Mouse (Mus musculus) neural tube, embryonic 12.5 days (tissue): ENCODE data around the gene Tmem39b. TPM values are rescaled to one million over a fixed set of nuclear protein-coding genes. Genes with fewer than 3 reads are reported as not detected.
A peak's percentile ranks its signal among the peaks of the same experiment; 100 is the strongest.
"Not testable (repeated sequence)": the region's sequence is repeated elsewhere in the genome, so short reads cannot be mapped to it uniquely, and the experiment has no call there.

Experiments
- ATAC-seq: fragments of 200-750 bp; cut with Nextera tagmentation; 2 replicates; pipeline ENCODE4 v1.8.0; 2017; ENCODE audit warnings: low read depth, mild to moderate bottlenecking, moderate TSS enrichment, moderate library complexity; ENCODE audit not compliant: low FRiP score
- H3K27ac ChIP-seq: fragments of 300-500 bp; sonication (generic); 2 replicates; pipeline ENCODE4 v1.5.1; 2016
- H3K27me3 ChIP-seq: fragments of 300-500 bp; sonication (generic); replicated peaks from 2 replicates; pipeline ENCODE4 v1.6.1; 2016; ENCODE audit warnings: mild to moderate bottlenecking
- H3K36me3 ChIP-seq: fragments of 300-500 bp; sonication (generic); 2 replicates; pipeline ENCODE4 v1.6.1; 2016; ENCODE audit warnings: mild to moderate bottlenecking
- H3K4me1 ChIP-seq: fragments of 300-500 bp; sonication (generic); 2 replicates; pipeline ENCODE4 v1.6.1; 2016
- H3K4me2 ChIP-seq: fragments of 300-500 bp; sonication (generic); replicated peaks from 2 replicates; pipeline ENCODE4 v1.6.1; 2016; ENCODE audit warnings: mild to moderate bottlenecking
- H3K4me3 ChIP-seq: fragments of 300-500 bp; sonication (generic); 2 replicates; pipeline ENCODE4 v1.5.1; 2016
- H3K9ac ChIP-seq: fragments of 300-500 bp; sonication (generic); 2 replicates; pipeline ENCODE4 v1.6.1; 2016; ENCODE audit warnings: mild to moderate bottlenecking
- H3K9me3 ChIP-seq: fragments of 300-500 bp; sonication (generic); 2 replicates; pipeline ENCODE4 v1.6.1; 2016; ENCODE audit warnings: mild to moderate bottlenecking
- WGBS: fragments of 180-500 bp; shearing (Covaris S2); methylation state at CpG from one replicate; pipeline ENCODE4 v1.1.7; 2016; 5-methylcytosine and 5-hydroxymethylcytosine counted together
- polyA plus RNA-seq: library from polyadenylated mRNA; unstranded; fragments of >200 nt; fragmentation: Nextera tagmentation; extraction: Ambion mirVana; gene quantifications from 2 replicates; pipeline ENCODE4 v1.2.1, GENCODE M21; 2016

The Tmem39b gene
- polyA plus RNA-seq, 1 experiment from 2014 or later, result 16.8 TPM

DNA sequence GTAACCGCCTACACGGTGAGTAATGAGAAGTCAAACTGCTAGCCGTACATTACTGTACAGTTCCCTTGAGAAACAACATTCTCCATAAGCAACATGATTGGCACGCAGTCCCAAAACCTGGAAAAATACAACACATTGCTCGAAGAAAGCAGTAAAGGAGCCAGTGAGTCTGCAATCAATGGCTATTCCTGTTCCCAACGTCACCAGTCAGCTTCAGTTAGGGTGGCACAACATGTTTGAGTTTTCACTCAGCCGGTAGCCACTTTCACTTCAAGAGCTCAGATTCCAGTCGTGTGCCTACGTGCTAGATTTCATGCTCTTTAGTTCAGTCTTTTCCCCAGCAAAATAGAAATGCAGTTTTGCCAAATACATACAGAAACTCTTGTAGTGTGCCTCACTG, 19.7 kb upstream of the Tmem39b start:
- no peak overlapping the region for H3K4me3 ChIP-seq
- WGBS, result 93% methylated on average over 9 of the region's 9 CpGs
- no peaks in the 10 kb centered on the region for H3K27me3 ChIP-seq
- H3K9ac ChIP-seq, result no peak overlapping the region
- no peak overlapping the region for H3K4me2 ChIP-seq
- H3K4me1 ChIP-seq, result no peaks in the 10 kb centered on the region
- H3K27ac ChIP-seq, result no peak overlapping the region
- peaks cover 83% of the 10 kb centered on the region for H3K36me3 ChIP-seq
- no peak for ATAC-seq
- no peaks in the 10 kb centered on the region for H3K9me3 ChIP-seq

- peak overlapping the region; percentile 66 for H3K27ac ChIP-seq
- peaks cover 11% of the 10 kb centered on the region for H3K4me1 ChIP-seq
- WGBS, result 62% methylated on average over 8 of the region's 8 CpGs
- H3K9ac ChIP-seq, result no peak overlapping the region
- H3K36me3 ChIP-seq, result peaks cover 87% of the 10 kb centered on the region
- H3K4me3 ChIP-seq, result no peak overlapping the region
- H3K27me3 ChIP-seq, result no peaks in the 10 kb centered on the region
- no peaks in the 10 kb centered on the region for H3K9me3 ChIP-seq
- no peak; the same call in 1 of the 2 replicates for ATAC-seq
- H3K4me2 ChIP-seq, result no peak overlapping the region; the same call in 1 of the 2 replicates
These were observed 13.0 kb upstream of the Tmem39b start for GRCm38 (mm10) chr4:129709486-129710129.

DNA sequence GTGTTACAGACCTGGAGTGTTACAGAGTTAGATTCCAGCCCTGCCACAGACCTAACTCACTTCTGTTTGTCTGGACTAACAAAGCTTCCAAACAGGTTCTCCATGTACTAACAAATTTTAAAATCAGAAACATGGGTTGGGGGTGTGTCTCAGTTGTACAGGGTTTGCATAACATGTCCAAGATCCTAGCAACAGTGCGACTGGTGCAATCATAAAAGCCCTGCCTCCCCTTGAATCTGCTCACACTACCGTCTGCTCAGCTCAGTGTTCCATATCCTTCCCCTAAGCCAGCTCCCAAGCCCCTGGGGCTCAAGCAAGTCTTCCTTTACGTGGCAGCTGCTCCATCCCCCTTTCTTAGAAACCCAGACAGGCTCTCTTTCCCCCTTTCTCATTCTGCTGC, 10.1 kb upstream of the Tmem39b start:
- peaks cover 29% of the 10 kb centered on the region for H3K4me1 ChIP-seq
- peaks cover 78% of the 10 kb centered on the region for H3K36me3 ChIP-seq
- H3K27ac ChIP-seq, result no peak overlapping the region

DNA sequence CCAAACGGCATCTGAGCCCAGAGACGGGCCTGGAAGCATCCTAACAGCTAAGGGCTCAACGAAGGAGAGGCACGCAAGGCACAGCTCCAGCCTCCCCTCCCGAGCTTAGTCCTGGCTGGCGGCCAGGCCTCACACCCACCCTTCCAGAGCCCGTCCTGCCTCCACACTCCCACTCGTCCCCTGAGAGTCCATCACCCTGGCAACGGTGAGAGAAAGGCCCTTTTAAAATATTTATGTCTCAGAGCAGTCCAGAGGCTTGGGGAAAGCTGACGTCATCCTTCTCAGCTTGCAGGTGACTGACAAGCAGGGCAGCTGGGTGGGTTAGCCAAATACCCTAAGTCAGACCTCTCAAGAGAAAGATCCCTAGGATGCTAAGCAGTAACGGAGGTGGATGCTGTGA, 5.8 kb upstream of the Tmem39b start:
- Histone ChIP-seq H3K4me2 (peak overlapping the region; percentile 26), H3K4me3 (no peak overlapping the region), H3K36me3 (peaks cover 38% of the 10 kb centered on the region), H3K9me3 (no peaks in the 10 kb centered on the region), H3K4me1 (peaks cover 20% of the 10 kb centered on the region), H3K9ac (no peak overlapping the region), H3K27ac (peak overlapping the region; percentile 60; the same call in 1 of the 2 replicates), H3K27me3 (no peaks in the 10 kb centered on the region)
- ATAC-seq, result peak; percentile 94
- WGBS, result 19% methylated on average over 11 of the region's 11 CpGs

More for the DNA sequence above, 10.1 kb upstream of the Tmem39b start:
- Histone ChIP-seq H3K4me3 (no peak overlapping the region), H3K27me3 (no peaks in the 10 kb centered on the region), H3K4me2 (no peak overlapping the region), H3K9me3 (no peaks in the 10 kb centered on the region), H3K9ac (no peak overlapping the region)
- WGBS, result 60% methylated on average over 3 of the region's 3 CpGs
- ATAC-seq, result no peak

DNA sequence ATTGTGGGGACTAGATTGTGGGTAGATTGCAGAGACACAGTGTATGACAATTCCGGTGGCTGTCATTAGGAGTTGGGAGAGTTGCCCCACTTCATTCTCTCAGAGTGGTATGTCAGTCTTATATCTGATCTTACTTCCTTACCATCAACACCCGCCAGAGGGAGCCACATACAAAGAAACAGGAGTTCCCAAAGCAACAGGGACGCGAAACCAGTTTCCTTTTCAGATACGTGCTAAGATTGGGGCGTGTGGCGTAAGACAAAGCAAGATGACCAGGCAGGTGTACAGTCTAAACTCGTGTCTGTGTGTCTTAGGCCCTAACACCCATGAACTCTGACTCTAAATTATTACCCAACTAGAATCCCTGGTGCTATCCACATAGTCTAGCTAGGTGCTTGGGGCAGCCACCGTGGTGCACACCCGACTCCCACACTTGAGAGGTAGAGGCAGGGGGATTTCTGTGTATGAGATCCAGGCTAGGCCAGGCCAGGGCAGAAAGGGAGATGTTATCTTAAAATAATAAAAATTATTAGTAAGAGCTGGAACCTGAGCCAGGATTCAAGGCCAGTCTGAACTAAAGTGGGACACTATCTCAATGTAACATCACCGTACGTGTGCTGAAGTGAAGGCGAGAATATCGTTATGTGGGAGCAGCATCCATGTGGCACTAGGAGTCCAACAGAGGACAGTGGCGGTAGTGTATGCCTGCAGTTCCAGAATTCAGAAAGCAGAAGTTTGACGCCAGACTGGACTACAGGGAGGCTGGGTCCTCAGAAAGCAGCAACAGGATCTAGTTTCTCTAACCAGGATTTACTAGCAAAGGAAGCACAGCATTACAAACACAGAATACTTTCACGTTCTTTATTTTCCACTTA, 5.1 kb upstream of the Tmem39b start:
- peaks cover 20% of the 10 kb centered on the region for H3K4me1 ChIP-seq
- H3K9ac ChIP-seq, result no peak overlapping the region
- peak overlapping the region; percentile 26 for H3K4me2 ChIP-seq
- H3K27me3 ChIP-seq, result no peaks in the 10 kb centered on the region
- 0 out of 2 replicates have a peak, but pooled peaks have one; percentile 12 for ATAC-seq
- peaks cover 35% of the 10 kb centered on the region for H3K36me3 ChIP-seq
- H3K9me3 ChIP-seq, result no peaks in the 10 kb centered on the region
- 57% methylated on average over 17 of the region's 17 CpGs for WGBS
- peak overlapping the region; percentile 60 for H3K27ac ChIP-seq
- no peak overlapping the region for H3K4me3 ChIP-seq

GRCm38 (mm10) chr4:129700661-129701060, 4.0 kb upstream of the Tmem39b start:
- peaks cover 25% of the 10 kb centered on the region for H3K36me3 ChIP-seq
- not testable (repeated sequence) for H3K4me3 ChIP-seq, H3K9me3 ChIP-seq, H3K27me3 ChIP-seq, H3K9ac ChIP-seq, ATAC-seq, H3K4me2 ChIP-seq, H3K27ac ChIP-seq
- WGBS, result 94% methylated on average over 6 of the region's 6 CpGs
- H3K4me1 ChIP-seq, result peaks cover 22% of the 10 kb centered on the region

DNA sequence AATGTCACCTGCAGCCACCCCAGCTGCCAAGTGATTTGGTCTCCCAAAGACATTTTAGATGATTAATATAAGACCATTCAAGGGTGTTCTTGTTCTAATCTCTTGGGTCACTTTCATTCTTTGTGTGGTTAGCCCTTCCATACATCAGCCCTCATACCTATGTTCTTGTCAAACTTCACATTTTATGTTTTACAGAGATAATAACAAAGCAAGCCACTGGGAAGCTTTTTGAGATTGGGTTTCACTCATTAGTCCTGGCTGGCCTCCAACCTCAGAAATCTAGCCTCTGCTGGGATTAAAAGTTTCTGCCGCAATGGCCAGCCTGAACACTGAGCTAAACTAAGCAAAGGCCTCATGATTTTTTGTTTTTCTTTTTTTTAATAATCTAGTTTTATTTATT, 3.6 kb upstream of the Tmem39b start:
- H3K27ac ChIP-seq, result no peak overlapping the region
- no peak overlapping the region for H3K4me2 ChIP-seq
- peaks cover 20% of the 10 kb centered on the region for H3K36me3 ChIP-seq
- H3K27me3 ChIP-seq, result no peaks in the 10 kb centered on the region
- ATAC-seq, result no peak
- peaks cover 26% of the 10 kb centered on the region for H3K4me1 ChIP-seq
- 92% methylated on average over 1 of the region's 1 CpGs for WGBS
- no peak overlapping the region for H3K9ac ChIP-seq
- no peaks in the 10 kb centered on the region for H3K9me3 ChIP-seq
- no peak overlapping the region for H3K4me3 ChIP-seq

DNA sequence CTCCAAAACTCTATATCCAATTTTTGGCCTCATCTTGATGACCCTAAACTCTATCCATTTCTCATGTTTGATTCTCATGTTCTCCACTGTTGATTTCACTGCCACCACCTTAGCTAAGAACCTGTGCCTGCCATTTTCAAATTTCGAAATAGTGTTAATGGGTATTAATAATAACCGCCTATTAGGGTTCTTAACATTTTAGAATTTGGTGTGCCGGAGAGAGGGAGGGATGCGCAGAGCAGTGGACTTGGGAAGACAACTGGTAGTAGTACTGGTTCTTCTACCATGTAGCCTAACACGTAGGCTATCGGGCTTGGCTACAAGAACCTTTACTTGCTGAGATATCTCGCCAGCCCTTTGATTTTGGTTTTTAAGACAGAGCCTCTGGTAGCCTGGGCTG, 553 bp upstream of the Tmem39b start:
- peak overlapping the region; percentile 96; the same call in 1 of the 2 replicates for H3K27ac ChIP-seq
- peak overlapping the region; percentile 78 for H3K9ac ChIP-seq
- WGBS, result 84% methylated on average over 7 of the region's 7 CpGs
- H3K4me3 ChIP-seq, result no peak overlapping the region; the same call in 1 of the 2 replicates
- H3K9me3 ChIP-seq, result no peaks in the 10 kb centered on the region
- no peaks in the 10 kb centered on the region for H3K27me3 ChIP-seq
- no peak for ATAC-seq
- H3K36me3 ChIP-seq, result peaks cover 21% of the 10 kb centered on the region
- peak overlapping the region; percentile 66 for H3K4me2 ChIP-seq
- H3K4me1 ChIP-seq, result peaks cover 13% of the 10 kb centered on the region

DNA sequence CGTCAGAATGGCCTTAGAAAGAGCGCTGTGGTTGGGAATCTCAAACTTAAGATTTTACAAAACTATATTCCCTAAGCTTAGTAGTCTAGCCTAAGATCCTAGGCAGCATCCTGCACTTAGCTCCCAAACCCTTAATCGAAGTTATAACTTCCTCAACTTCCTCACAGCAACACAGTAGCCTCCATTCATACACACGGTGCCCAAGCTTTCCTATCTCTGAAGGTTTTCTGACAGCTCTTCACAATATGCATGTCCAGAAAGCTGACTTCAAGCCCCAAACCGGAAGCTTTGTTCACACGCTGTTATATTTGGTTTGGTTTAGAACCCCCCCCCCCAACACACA, 852 bp downstream of the Tmem39b start:
- H3K4me1 ChIP-seq, result peaks cover 7% of the 10 kb centered on the region
- peak overlapping the region; percentile 78 for H3K9ac ChIP-seq

DNA sequence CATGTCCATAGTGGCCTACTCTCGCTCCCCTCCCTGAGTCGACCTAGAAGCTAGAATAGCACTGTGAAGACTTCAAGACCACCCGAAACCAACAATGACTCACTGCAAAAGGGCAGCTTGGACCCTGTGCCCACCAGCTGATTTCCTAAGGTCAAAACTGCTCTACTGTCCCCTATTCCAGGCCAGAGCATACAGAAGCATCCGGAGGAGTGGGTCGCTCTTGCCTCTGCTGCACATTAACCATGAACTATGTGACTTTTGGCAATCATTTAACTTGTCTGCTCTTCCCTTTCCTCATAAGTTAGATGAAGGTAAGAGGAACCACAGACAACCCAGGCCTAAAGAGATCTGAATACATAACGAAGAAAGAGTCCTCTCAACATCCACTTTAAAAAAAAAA, 12.1 kb downstream of the Tmem39b start:
- no peaks in the 10 kb centered on the region for H3K4me1 ChIP-seq
- H3K4me3 ChIP-seq, result no peak overlapping the region
- H3K4me2 ChIP-seq, result no peak overlapping the region
- H3K27me3 ChIP-seq, result no peaks in the 10 kb centered on the region
- peaks cover 89% of the 10 kb centered on the region for H3K36me3 ChIP-seq
- no peak for ATAC-seq
- no peaks in the 10 kb centered on the region for H3K9me3 ChIP-seq
- H3K9ac ChIP-seq, result no peak overlapping the region
- no peak overlapping the region for H3K27ac ChIP-seq
- WGBS, result 90% methylated on average over 6 of the region's 6 CpGs

More for the DNA sequence above, 852 bp downstream of the Tmem39b start:
- H3K4me2 ChIP-seq, result peak overlapping the region; percentile 66
- WGBS, result 28% methylated on average over 6 of the region's 6 CpGs
- no peaks in the 10 kb centered on the region for H3K27me3 ChIP-seq
- H3K9me3 ChIP-seq, result no peaks in the 10 kb centered on the region
- peaks cover 35% of the 10 kb centered on the region for H3K36me3 ChIP-seq
- H3K4me3 ChIP-seq, result peak overlapping the region; percentile 72
- peak overlapping the region; percentile 96; the same call in 1 of the 2 replicates for H3K27ac ChIP-seq
- no peak for ATAC-seq

- 94% methylated on average over 11 of the region's 11 CpGs for WGBS
- Histone ChIP-seq H3K4me3 (no peak overlapping the region), H3K9ac (no peak overlapping the region), H3K36me3 (peaks cover 89% of the 10 kb centered on the region), H3K27me3 (no peaks in the 10 kb centered on the region), H3K27ac (no peak overlapping the region), H3K9me3 (no peaks in the 10 kb centered on the region), H3K4me1 (no peaks in the 10 kb centered on the region), H3K4me2 (no peak overlapping the region)
- ATAC-seq, result no peak
These were observed 12.6 kb downstream of the Tmem39b start for GRCm38 (mm10) chr4:129683901-129684493.

DNA sequence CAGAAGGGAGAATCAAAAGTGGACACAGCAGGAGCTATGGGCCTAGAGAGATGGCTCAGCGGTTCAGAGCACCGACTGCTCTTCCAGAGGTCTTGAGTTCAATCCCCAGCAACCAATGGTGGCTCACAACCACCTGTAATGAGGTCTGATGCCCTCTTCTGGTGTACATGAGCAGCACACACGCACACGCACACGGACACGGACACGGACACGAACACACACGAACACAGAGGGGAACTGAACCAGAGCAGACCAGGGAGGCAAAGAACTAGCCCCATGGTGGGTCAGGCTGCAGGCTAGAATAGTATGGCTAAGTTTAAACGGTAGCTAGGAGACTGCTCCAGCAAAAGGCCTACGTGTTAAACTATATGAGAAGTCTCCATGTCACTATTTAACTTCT, 14.8 kb downstream of the Tmem39b start:
- ATAC-seq, result no peak
- no peak overlapping the region for H3K4me3 ChIP-seq
- no peaks in the 10 kb centered on the region for H3K9me3 ChIP-seq
- no peak overlapping the region for H3K27ac ChIP-seq
- no peaks in the 10 kb centered on the region for H3K27me3 ChIP-seq
- H3K4me2 ChIP-seq, result no peak overlapping the region
- WGBS, result 95% methylated on average over 11 of the region's 11 CpGs
- peaks cover 90% of the 10 kb centered on the region for H3K36me3 ChIP-seq
- no peaks in the 10 kb centered on the region for H3K4me1 ChIP-seq
- H3K9ac ChIP-seq, result no peak overlapping the region
